Mouse (Mus musculus): ENCODE measurements around the gene Limch1. TPM values are rescaled to one million over a fixed set of nuclear protein-coding genes. Genes with fewer than 3 reads are reported as not detected.

Limch1 gene
- polyA plus RNA-seq, 1 experiment from 2014 or later, result 41.1 TPM

- TF ChIP-seq CTCF (IDR thresholded peaks at IDR 0.05), result no peak
- DNase-seq (ENCODE audit: low read depth, low spot score), result no peak
- ChIA-PET POLR2A (interaction anchor here (2.0 kb wide), 1 partner anchor 9 kb away, joined by 5 read pairs; no protein-coding TSS in a partner anchor), CTCF (interaction anchor here (0.9 to 1.6 kb wide), 3 partner anchors 9 to 18 kb away, joined by 3 to 4 read pairs (median 4); no protein-coding TSS in a partner anchor)
- no peaks in the 10 kb centered on the region for H3K27me3 ChIP-seq
- in situ Hi-C loops (cut with MboI; ENCODE audit: low pct_unique_long_range_greater_than_20kb), result no loop called here
- no peak for ATAC-seq
Observed at GRCm38 (mm10) chr5:66822500-66823205, 77.0 kb downstream of the Limch1 start.

GRCm38 (mm10) chr5:66825586-66825985, 80.0 kb downstream of the Limch1 start:
- DNase-seq (ENCODE audit: low read depth, low spot score) (no peak), ATAC-seq (no peak)
- in situ Hi-C loops (cut with MboI; ENCODE audit: low pct_unique_long_range_greater_than_20kb), result no loop called here
- CTCF ChIA-PET, result interaction anchor here (1.5 to 1.9 kb wide), 2 partner anchors 12 to 14 kb away, joined by 4 to 5 read pairs; no protein-coding TSS in a partner anchor
- POLR2A ChIA-PET, result no interaction called here
- TF ChIP-seq CTCF (IDR thresholded peaks at IDR 0.05), result no peak
- H3K27me3 ChIP-seq, result no peaks in the 10 kb centered on the region

GRCm38 (mm10) chr5:66826844-66827243, 81.2 kb downstream of the Limch1 start:
- ChIA-PET POLR2A (no interaction called here), CTCF (interaction anchor here (1.9 kb wide), 1 partner anchor 14 kb away, joined by 5 read pairs; no protein-coding TSS in a partner anchor)
- H3K27me3 ChIP-seq, result no peaks in the 10 kb centered on the region
- TF ChIP-seq CTCF (IDR thresholded peaks at IDR 0.05), result no peak
- DNase-seq (ENCODE audit: low read depth, low spot score), result no peak
- no peak for ATAC-seq
- in situ Hi-C loops (cut with MboI; ENCODE audit: low pct_unique_long_range_greater_than_20kb), result no loop called here

- in situ Hi-C loops (cut with MboI; ENCODE audit: low pct_unique_long_range_greater_than_20kb), result no loop called here
- no peaks in the 10 kb centered on the region for H3K27me3 ChIP-seq
- ATAC-seq (no peak), DNase-seq (ENCODE audit: low read depth, low spot score) (no peak)
- no peak for TF ChIP-seq CTCF (IDR thresholded peaks at IDR 0.05)
- ChIA-PET CTCF (interaction anchor here (1.4 kb wide), 1 partner anchor 111 kb away, joined by 3 read pairs; no protein-coding TSS in a partner anchor), POLR2A (no interaction called here)
Observed at GRCm38 (mm10) chr5:66829505-66829904, 83.9 kb downstream of the Limch1 start.

GRCm38 (mm10) chr5:66830206-66830605, 84.6 kb downstream of the Limch1 start:
- ChIA-PET POLR2A (no interaction called here), CTCF (interaction anchor here (1.4 kb wide), 1 partner anchor 112 kb away, joined by 3 read pairs; no protein-coding TSS in a partner anchor)
- H3K27me3 ChIP-seq, result no peaks in the 10 kb centered on the region
- no peak for TF ChIP-seq CTCF (IDR thresholded peaks at IDR 0.05)
- DNase-seq (ENCODE audit: low read depth, low spot score) (no peak), ATAC-seq (no peak)
- in situ Hi-C loops (cut with MboI; ENCODE audit: low pct_unique_long_range_greater_than_20kb), result no loop called here

GRCm38 (mm10) chr5:66834756-66835155, 89.1 kb downstream of the Limch1 start:
- in situ Hi-C loops (cut with MboI; ENCODE audit: low pct_unique_long_range_greater_than_20kb), result no loop called here
- H3K27me3 ChIP-seq, result no peaks in the 10 kb centered on the region
- ChIA-PET POLR2A (interaction anchor here (0.6 kb wide), 1 partner anchor 17 kb away, joined by 6 read pairs; no protein-coding TSS in a partner anchor), CTCF (no interaction called here)
- DNase-seq (ENCODE audit: low read depth, low spot score) (no peak), ATAC-seq (no peak)
- TF ChIP-seq CTCF (IDR thresholded peaks at IDR 0.05), result no peak

- in situ Hi-C loops (cut with MboI; ENCODE audit: low pct_unique_long_range_greater_than_20kb), result no loop called here
- ChIA-PET CTCF (interaction anchor here (0.8 to 0.9 kb wide), 3 partner anchors 10 to 17 kb away, joined by 3 read pairs; no protein-coding TSS in a partner anchor), POLR2A (interaction anchor here (1.4 kb wide), 1 partner anchor 21 kb away, joined by 4 read pairs; no protein-coding TSS in a partner anchor)
- ATAC-seq, result no peak
- DNase-seq (ENCODE audit: low read depth, low spot score), result no peak
- peak; percentile 33 for TF ChIP-seq CTCF (IDR thresholded peaks at IDR 0.05)
- H3K27me3 ChIP-seq, result no peaks in the 10 kb centered on the region
Observed at GRCm38 (mm10) chr5:66836892-66837291, 91.3 kb downstream of the Limch1 start.

GRCm38 (mm10) chr5:66841971-66842370, 96.3 kb downstream of the Limch1 start:
- ATAC-seq (no peak), DNase-seq (ENCODE audit: low read depth, low spot score) (no peak)
- in situ Hi-C loops (cut with MboI; ENCODE audit: low pct_unique_long_range_greater_than_20kb), result loop anchor here (10.0 kb wide), 1 partner anchor 127 kb away; no protein-coding TSS in a partner anchor
- ChIA-PET CTCF (no interaction called here), POLR2A (interaction anchor here (0.5 kb wide), 1 partner anchor 34 kb away, joined by 3 read pairs; no protein-coding TSS in a partner anchor)
- H3K27me3 ChIP-seq, result no peaks in the 10 kb centered on the region
- TF ChIP-seq CTCF (IDR thresholded peaks at IDR 0.05), result no peak

GRCm38 (mm10) chr5:66842776-66843175, 97.1 kb downstream of the Limch1 start:
- ChIA-PET CTCF (no interaction called here), POLR2A (no interaction called here)
- no peaks in the 10 kb centered on the region for H3K27me3 ChIP-seq
- in situ Hi-C loops (cut with MboI; ENCODE audit: low pct_unique_long_range_greater_than_20kb), result loop anchor here (10.0 kb wide), 1 partner anchor 128 kb away; no protein-coding TSS in a partner anchor
- TF ChIP-seq CTCF (IDR thresholded peaks at IDR 0.05), result no peak
- DNase-seq (ENCODE audit: low read depth, low spot score) (no peak), ATAC-seq (no peak)

- ATAC-seq (no peak), DNase-seq (ENCODE audit: low read depth, low spot score) (peak; percentile 38)
- POLR2A ChIA-PET, result interaction anchor here (1.1 to 1.6 kb wide), 2 partner anchors 10 to 36 kb away, joined by 3 read pairs; no protein-coding TSS in a partner anchor
- in situ Hi-C loops (cut with MboI; ENCODE audit: low pct_unique_long_range_greater_than_20kb), result loop anchor here (10.0 kb wide), 1 partner anchor 133 kb away; no protein-coding TSS in a partner anchor
- CTCF ChIA-PET, result interaction anchor here (1.1 to 1.2 kb wide), 3 partner anchors 8 to 141 kb away, joined by 3 read pairs; no protein-coding TSS in a partner anchor
- no peaks in the 10 kb centered on the region for H3K27me3 ChIP-seq
- no peak for TF ChIP-seq CTCF (IDR thresholded peaks at IDR 0.05)
Observed at GRCm38 (mm10) chr5:66848136-66848535, 102.5 kb downstream of the Limch1 start.

- ChIA-PET CTCF (interaction anchor here (1.1 to 1.2 kb wide), 4 partner anchors 9 to 86 kb away, joined by 3 read pairs; no protein-coding TSS in a partner anchor), POLR2A (interaction anchor here (0.7 kb wide), 1 partner anchor 398 kb away, joined by 3 read pairs; no protein-coding TSS in a partner anchor)
- ATAC-seq (no peak), DNase-seq (ENCODE audit: low read depth, low spot score) (no peak)
- no peak for TF ChIP-seq CTCF (IDR thresholded peaks at IDR 0.05)
- in situ Hi-C loops (cut with MboI; ENCODE audit: low pct_unique_long_range_greater_than_20kb), result loop anchor here (10.0 kb wide), 1 partner anchor 134 kb away; no protein-coding TSS in a partner anchor
- H3K27me3 ChIP-seq, result no peaks in the 10 kb centered on the region
Observed at GRCm38 (mm10) chr5:66849148-66849547, 103.5 kb downstream of the Limch1 start.
